Mouse (Mus musculus): ENCODE measurements at regions not wholly inside any gene's neighbourhood (a gene's known extent, or its start where the extent isn't known, plus 50 kb on each side); places are given as distances from the start of the nearest gene placed in this dataset.

GRCm38 (mm10) chr1:193682917-193683316 is 312.8 kb upstream of the Camk1g start:
- Histone ChIP-seq H3K4me1 (ENCODE audit: control insufficient read depth, insufficient read depth, low read length) (no peaks in the 10 kb centered on the region), H3K4me3 (replicated peaks; ENCODE audit: insufficient read depth, low read depth, low read length) (no peak overlapping the region), H3K27ac (ENCODE audit: insufficient read depth, low read length) (no peak overlapping the region), H3K27me3 (ENCODE audit: control insufficient read depth, insufficient read depth, low read length) (no peaks in the 10 kb centered on the region)
- 68% methylated on average over 2 of the region's 2 CpGs for WGBS
- no peak for TF ChIP-seq CTCF (IDR thresholded peaks at IDR 0.05; ENCODE audit: borderline replicate concordance, insufficient read depth, low read depth, low read length)
- TF ChIP-seq POLR2A (IDR thresholded peaks at IDR 0.05; ENCODE audit: borderline replicate concordance, insufficient read depth, low read length), result no peak
- no peak for DNase-seq

GRCm38 (mm10) chr1:193678448-193678847 is 308.4 kb upstream of the Camk1g start:
- no peak overlapping the region for H3K27ac ChIP-seq (ENCODE audit: insufficient read depth, low read length)
- no peaks in the 10 kb centered on the region for H3K4me1 ChIP-seq (ENCODE audit: control insufficient read depth, insufficient read depth, low read length)
- 94% methylated on average over 2 of the region's 2 CpGs for WGBS
- DNase-seq, result no peak
- TF ChIP-seq CTCF (IDR thresholded peaks at IDR 0.05; ENCODE audit: borderline replicate concordance, insufficient read depth, low read depth, low read length) (no peak), POLR2A (IDR thresholded peaks at IDR 0.05; ENCODE audit: borderline replicate concordance, insufficient read depth, low read length) (no peak)
- H3K27me3 ChIP-seq (ENCODE audit: control insufficient read depth, insufficient read depth, low read length), result no peaks in the 10 kb centered on the region
- no peak overlapping the region for H3K4me3 ChIP-seq (replicated peaks; ENCODE audit: insufficient read depth, low read depth, low read length)

GRCm38 (mm10) chr1:193673236-193673830 is 303.2 kb upstream of the Camk1g start:
- Histone ChIP-seq H3K27ac (ENCODE audit: insufficient read depth, low read length) (no peak overlapping the region), H3K27me3 (ENCODE audit: control insufficient read depth, insufficient read depth, low read length) (no peaks in the 10 kb centered on the region; the same call in 1 of the 2 replicates), H3K4me1 (ENCODE audit: control insufficient read depth, insufficient read depth, low read length) (no peaks in the 10 kb centered on the region), H3K4me3 (replicated peaks; ENCODE audit: insufficient read depth, low read depth, low read length) (no peak overlapping the region)
- no peak for TF ChIP-seq POLR2A (IDR thresholded peaks at IDR 0.05; ENCODE audit: borderline replicate concordance, insufficient read depth, low read length)
- peak; percentile 58; the same call in 1 of the 2 replicates for TF ChIP-seq CTCF (IDR thresholded peaks at IDR 0.05; ENCODE audit: borderline replicate concordance, insufficient read depth, low read depth, low read length)
- peak; percentile 35 to 39 for DNase-seq
- whole genome bisulfite sequencing, result 49% methylated on average over 3 of the region's 3 CpGs

- Histone ChIP-seq H3K27me3 (ENCODE audit: control insufficient read depth, insufficient read depth, low read length) (no peaks in the 10 kb centered on the region; the same call in 1 of the 2 replicates), H3K4me3 (replicated peaks; ENCODE audit: insufficient read depth, low read depth, low read length) (no peak overlapping the region), H3K4me1 (ENCODE audit: control insufficient read depth, insufficient read depth, low read length) (no peaks in the 10 kb centered on the region), H3K27ac (ENCODE audit: insufficient read depth, low read length) (no peak overlapping the region)
- DNase-seq, result peak in 1 of 2 experiments; percentile 11
- 78% methylated on average over 3 of the region's 3 CpGs for WGBS
- TF ChIP-seq POLR2A (IDR thresholded peaks at IDR 0.05; ENCODE audit: borderline replicate concordance, insufficient read depth, low read length) (no peak), CTCF (IDR thresholded peaks at IDR 0.05; ENCODE audit: borderline replicate concordance, insufficient read depth, low read depth, low read length) (no peak)
Measured at GRCm38 (mm10) chr1:193672681-193673080, 302.6 kb upstream of the Camk1g start.

- H3K4me3 ChIP-seq (replicated peaks; ENCODE audit: insufficient read depth, low read depth, low read length), result no peak overlapping the region
- DNase-seq, result peak in 1 of 2 experiments; percentile 37
- H3K27ac ChIP-seq (ENCODE audit: insufficient read depth, low read length), result no peak overlapping the region
- H3K4me1 ChIP-seq (ENCODE audit: control insufficient read depth, insufficient read depth, low read length), result no peaks in the 10 kb centered on the region
- TF ChIP-seq CTCF (IDR thresholded peaks at IDR 0.05; ENCODE audit: borderline replicate concordance, insufficient read depth, low read depth, low read length), result no peak
- no peak for TF ChIP-seq POLR2A (IDR thresholded peaks at IDR 0.05; ENCODE audit: borderline replicate concordance, insufficient read depth, low read length)
- no peaks in the 10 kb centered on the region; the same call in 1 of the 2 replicates for H3K27me3 ChIP-seq (ENCODE audit: control insufficient read depth, insufficient read depth, low read length)
- 18% methylated on average over 3 of the region's 3 CpGs for WGBS
Measured at GRCm38 (mm10) chr1:193671816-193672254, 301.7 kb upstream of the Camk1g start.

- DNase-seq, result no peak
Measured at GRCm38 (mm10) chr1:193671046-193671445, 300.9 kb upstream of the Camk1g start.

GRCm38 (mm10) chr1:193670008-193670407 is 299.9 kb upstream of the Camk1g start:
- DNase-seq, result no peak
- Histone ChIP-seq H3K4me1 (ENCODE audit: control insufficient read depth, insufficient read depth, low read length) (no peaks in the 10 kb centered on the region), H3K4me3 (replicated peaks; ENCODE audit: insufficient read depth, low read depth, low read length) (no peak overlapping the region), H3K27me3 (ENCODE audit: control insufficient read depth, insufficient read depth, low read length) (no peaks in the 10 kb centered on the region; the same call in 1 of the 2 replicates), H3K27ac (ENCODE audit: insufficient read depth, low read length) (no peak overlapping the region)
- no peak for TF ChIP-seq CTCF (IDR thresholded peaks at IDR 0.05; ENCODE audit: borderline replicate concordance, insufficient read depth, low read depth, low read length)
- TF ChIP-seq POLR2A (IDR thresholded peaks at IDR 0.05; ENCODE audit: borderline replicate concordance, insufficient read depth, low read length), result no peak

More at GRCm38 (mm10) chr1:193671046-193671445, 300.9 kb upstream of the Camk1g start:
- Histone ChIP-seq H3K27me3 (ENCODE audit: control insufficient read depth, insufficient read depth, low read length) (no peaks in the 10 kb centered on the region; the same call in 1 of the 2 replicates), H3K4me3 (replicated peaks; ENCODE audit: insufficient read depth, low read depth, low read length) (no peak overlapping the region), H3K27ac (ENCODE audit: insufficient read depth, low read length) (no peak overlapping the region), H3K4me1 (ENCODE audit: control insufficient read depth, insufficient read depth, low read length) (no peaks in the 10 kb centered on the region)
- 61% methylated on average over 1 of the region's 1 CpGs for WGBS
- TF ChIP-seq POLR2A (IDR thresholded peaks at IDR 0.05; ENCODE audit: borderline replicate concordance, insufficient read depth, low read length), result no peak
- no peak for TF ChIP-seq CTCF (IDR thresholded peaks at IDR 0.05; ENCODE audit: borderline replicate concordance, insufficient read depth, low read depth, low read length)

- peak in 1 of 2 experiments; percentile 15 for DNase-seq
- no peaks in the 10 kb centered on the region for H3K4me1 ChIP-seq (ENCODE audit: control insufficient read depth, insufficient read depth, low read length)
- no peak overlapping the region for H3K4me3 ChIP-seq (replicated peaks; ENCODE audit: insufficient read depth, low read depth, low read length)
- H3K27ac ChIP-seq (ENCODE audit: insufficient read depth, low read length), result no peak overlapping the region
- TF ChIP-seq CTCF (IDR thresholded peaks at IDR 0.05; ENCODE audit: borderline replicate concordance, insufficient read depth, low read depth, low read length) (no peak), POLR2A (IDR thresholded peaks at IDR 0.05; ENCODE audit: borderline replicate concordance, insufficient read depth, low read length) (no peak)
- no peaks in the 10 kb centered on the region; the same call in 1 of the 2 replicates for H3K27me3 ChIP-seq (ENCODE audit: control insufficient read depth, insufficient read depth, low read length)
Measured at GRCm38 (mm10) chr1:193668841-193669240, 298.7 kb upstream of the Camk1g start.
